Mouse (Mus musculus): Measurements from ENCODE around the gene Pnldc1.
A peak's percentile ranks its signal among the peaks of the same experiment; 100 is the strongest.
"Not testable (repeated sequence)": the region's sequence is repeated elsewhere in the genome, so short reads cannot be mapped to it uniquely, and the experiment has no call there.

Pnldc1 gene

GRCm38 (mm10) chr17:12905810-12906209 is 4.2 kb downstream of the Pnldc1 start:
- no peak for DNase-seq

DNA sequence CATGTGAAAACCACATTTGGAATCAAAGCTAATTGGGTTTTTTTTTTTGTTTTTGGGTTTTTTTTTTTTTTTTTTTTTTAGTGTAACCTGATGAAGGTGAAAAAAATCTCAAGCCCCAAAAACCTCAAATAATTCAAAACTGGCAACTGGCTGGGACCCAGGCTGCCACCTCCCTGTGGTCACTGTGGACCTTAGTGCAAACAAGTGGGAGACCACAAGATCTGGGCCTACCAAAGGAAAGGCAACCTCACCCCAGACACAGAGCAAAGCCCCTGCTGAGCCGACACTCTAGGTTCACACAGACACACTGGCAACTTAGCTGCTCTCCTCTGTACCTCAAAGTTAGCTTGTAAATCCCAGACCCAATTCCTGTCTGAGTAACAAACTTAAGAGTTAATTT is 5.7 kb downstream of the Pnldc1 start:
- no peak for DNase-seq

GRCm38 (mm10) chr17:12903372-12904333 is 6.4 kb downstream of the Pnldc1 start:
- no peak for DNase-seq

- DNase-seq, result no peak
Measured at GRCm38 (mm10) chr17:12902291-12902690, 7.7 kb downstream of the Pnldc1 start.

DNA sequence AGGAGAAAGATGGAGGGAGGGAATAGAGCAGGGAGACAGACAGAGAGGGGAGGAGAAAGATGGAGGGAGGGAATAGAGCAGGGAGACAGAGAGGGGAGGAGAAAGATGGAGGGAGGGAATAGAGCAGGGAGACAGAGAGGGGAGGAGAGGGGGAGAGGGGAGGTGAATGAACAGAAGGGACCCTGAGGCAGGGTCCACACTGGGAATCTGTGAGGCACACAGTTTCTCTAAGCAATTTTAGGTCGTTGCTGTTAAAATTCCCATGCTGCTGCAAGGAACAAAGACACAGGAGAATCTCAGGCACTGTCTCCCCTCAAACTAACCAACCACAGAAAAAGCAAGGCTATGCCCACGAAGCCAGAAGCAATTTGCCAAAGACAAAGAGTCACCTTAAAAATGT is 11.4 kb downstream of the Pnldc1 start:
- DNase-seq, result not testable (repeated sequence)

GRCm38 (mm10) chr17:12897674-12898073 is 12.4 kb downstream of the Pnldc1 start:
- no peak for DNase-seq

DNA sequence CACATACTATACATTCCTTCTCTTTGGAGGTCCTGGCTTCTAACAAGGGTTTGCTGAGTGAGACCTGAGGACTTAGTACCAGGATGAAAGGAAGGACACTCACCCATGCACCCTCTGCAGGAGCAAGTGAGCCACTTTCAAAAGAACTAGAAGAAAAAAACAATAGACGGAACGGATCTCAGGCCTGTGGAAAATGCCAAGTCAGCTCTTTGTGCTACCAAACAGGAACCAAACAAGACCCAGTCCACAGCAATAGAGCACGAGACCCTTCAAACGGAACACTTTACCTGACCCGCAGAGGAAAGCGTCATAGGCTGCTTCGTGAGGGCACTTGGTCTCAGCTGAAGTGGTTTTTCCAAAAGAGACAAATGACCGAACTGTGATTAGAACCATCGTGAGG is 18.0 kb downstream of the Pnldc1 start:
- no peak for DNase-seq

DNA sequence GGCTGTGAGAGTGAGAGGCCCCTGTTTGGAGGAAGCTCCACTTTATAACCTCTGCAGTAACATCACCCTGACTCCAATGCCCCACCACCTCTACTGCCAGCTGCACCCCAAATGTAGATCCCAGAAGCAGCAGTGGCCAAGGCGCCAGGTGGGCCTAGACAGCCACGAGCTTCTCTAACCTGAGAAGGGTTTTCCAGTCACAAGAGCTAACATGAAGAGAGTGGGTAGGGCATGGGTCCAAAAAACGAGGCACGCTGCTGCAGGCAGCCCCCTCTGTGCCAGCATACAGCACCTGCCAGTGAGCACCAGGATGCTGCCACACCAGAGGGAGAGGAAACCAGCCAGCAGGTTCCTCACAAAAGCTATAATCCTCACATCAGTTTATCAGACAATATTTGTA is 19.0 kb downstream of the Pnldc1 start:
- no peak for DNase-seq

GRCm38 (mm10) chr17:12887021-12887775 is 22.8 kb downstream of the Pnldc1 start:
- DNase-seq, result no peak

DNA sequence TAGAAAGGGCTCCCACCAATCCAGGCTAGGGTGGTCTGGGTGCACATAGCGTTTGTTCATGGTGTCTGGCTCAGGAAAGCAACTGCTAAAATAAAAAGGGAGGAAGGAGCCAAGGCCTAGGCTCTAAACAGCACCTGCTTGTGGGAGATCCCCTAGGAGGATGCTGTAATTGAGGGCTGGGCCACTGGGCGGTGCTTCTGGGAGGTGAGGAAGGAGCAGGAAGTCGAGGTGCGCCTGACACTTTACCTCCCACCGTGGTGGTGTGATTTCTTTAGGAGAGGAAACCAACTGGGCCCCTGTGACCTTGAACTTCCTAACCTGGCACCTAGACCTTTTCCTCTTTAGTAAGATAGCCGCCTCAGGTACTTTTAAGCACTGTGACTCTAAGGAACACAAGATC is 23.4 kb downstream of the Pnldc1 start:
- DNase-seq, result no peak

GRCm38 (mm10) chr17:12881216-12881615 is 28.8 kb downstream of the Pnldc1 start:
- no peak for DNase-seq

DNA sequence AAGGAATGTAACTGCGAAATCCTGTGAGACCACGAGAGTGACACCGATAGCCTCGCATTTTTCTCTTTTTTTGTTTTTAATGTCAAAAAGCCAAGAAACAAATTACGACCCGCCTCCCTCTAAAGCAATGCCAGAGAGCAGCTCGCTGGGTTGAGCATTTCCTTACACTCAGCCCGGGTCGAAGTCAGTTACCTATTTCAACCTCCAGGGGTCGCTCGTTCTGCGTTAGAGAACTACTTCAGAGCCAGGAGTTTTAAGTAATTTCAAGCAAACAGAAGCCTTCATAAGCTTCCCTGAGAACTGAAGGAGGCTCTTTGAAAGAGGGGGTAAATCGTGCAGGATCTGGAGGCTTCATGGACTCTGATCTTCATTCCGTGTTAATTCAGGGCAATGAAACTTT is 29.9 kb downstream of the Pnldc1 start:
- DNase-seq, result peak; percentile 81

DNA sequence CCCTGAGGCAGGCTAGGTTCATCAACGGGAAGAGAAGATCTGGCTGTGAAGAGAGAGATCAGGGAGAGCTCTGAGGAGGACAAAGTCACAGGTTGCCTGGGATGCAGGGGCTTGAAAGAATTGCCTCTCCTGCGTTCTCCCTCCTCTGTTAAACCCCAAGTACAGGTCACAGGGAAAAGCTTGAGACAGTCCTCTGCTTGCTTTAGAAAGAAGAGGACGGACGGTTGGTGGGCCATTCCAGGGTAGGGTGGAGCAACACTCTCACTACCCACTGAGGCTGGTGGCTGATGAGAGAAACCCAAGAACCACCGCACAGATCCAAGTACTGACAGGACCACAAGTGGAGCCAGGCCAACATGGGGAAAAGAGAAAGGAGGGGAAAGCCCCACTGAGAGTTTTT is 34.3 kb downstream of the Pnldc1 start, which contains the start of gene Mrgprh:
Gene Mrgprh, plus strand, starts transcription at position 301 of the 400 bp plus-strand sequence.
- no peak for DNase-seq

DNA sequence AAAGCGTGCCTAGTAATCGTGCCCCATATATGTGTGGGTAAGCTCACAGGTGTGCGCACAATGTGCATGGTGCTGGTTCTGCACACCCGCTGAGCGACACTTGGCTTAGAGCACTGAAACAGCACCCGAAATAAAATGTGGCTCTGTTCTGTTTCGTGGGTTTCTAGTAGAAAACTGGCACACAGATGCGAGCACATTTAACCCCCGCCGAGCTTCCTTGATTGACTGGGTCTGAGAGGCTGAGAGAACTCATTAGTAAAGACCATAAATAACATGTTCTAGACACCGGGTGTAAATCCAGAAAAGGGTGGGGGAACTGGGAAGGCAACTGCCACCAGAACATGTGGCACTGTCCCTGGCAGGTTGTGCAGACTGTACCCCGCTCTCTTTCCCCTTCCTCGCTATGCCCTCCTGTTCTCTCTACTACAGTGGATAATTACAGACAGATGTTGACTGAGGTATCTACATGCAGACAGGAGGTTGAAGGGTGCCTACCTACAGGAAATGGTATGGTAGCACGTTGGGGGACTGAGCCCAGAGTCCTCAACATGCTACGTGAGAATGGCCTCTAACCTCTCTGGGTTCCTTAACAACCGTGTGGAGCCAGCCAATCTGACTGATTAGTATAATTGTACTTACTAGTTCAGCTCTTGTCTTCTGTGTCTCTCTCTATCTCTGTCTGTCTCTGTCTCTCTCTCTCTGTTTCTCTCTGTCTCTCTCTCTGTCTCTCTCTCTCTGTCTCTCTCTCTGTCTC is 37.6 kb downstream of the Pnldc1 start:
- peak; percentile 59 for DNase-seq

- DNase-seq, result no peak
Measured at GRCm38 (mm10) chr17:12868640-12869039, 41.4 kb downstream of the Pnldc1 start.

DNA sequence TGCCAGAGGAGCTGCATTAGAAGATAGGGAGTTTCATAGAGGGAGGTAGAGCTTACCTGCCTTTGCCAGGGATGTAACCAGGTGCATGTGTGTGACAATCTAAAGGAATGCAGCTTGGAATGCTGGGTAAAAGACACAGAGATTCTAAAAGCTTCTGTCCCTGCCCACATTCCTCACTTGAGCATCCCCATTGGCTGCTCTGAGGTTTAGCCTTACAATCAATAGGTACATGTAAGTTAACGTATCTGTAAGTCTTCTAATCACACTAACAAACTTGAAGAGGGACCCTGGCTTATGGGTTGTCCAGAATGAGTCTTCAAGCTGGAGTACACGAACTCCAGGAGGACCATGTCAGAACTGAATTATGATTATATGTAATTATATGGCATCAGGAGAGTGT is 42.0 kb downstream of the Pnldc1 start, which contains the start of gene Mas1:
Gene Mas1, minus strand, starts transcription at position 101 of the 400 bp plus-strand sequence.
- DNase-seq, result no peak

GRCm38 (mm10) chr17:12866853-12867252 is 43.2 kb downstream of the Pnldc1 start:
- DNase-seq, result peak; percentile 83

DNA sequence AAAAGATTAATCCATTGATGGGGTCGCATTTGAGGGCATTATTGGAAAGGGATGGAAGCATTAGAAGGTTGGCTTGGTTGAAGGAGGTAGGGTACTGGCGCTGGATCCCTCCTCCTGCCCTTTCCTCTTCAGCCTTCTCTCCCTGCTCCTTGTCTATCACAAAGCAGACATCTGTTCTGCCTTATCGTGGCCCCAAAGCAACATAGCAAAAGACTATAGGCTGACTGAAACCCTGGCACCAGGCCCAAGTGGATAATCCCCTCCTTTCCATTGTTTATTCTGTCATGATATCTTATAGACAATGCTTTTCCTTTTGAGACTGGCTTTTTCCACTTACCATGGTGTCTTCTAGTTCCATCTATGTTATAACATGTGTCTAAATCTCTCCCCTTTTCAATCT is 44.6 kb downstream of the Pnldc1 start:
- DNase-seq, result no peak

GRCm38 (mm10) chr17:12864111-12864510 is 45.9 kb downstream of the Pnldc1 start:
- DNase-seq, result no peak

DNA sequence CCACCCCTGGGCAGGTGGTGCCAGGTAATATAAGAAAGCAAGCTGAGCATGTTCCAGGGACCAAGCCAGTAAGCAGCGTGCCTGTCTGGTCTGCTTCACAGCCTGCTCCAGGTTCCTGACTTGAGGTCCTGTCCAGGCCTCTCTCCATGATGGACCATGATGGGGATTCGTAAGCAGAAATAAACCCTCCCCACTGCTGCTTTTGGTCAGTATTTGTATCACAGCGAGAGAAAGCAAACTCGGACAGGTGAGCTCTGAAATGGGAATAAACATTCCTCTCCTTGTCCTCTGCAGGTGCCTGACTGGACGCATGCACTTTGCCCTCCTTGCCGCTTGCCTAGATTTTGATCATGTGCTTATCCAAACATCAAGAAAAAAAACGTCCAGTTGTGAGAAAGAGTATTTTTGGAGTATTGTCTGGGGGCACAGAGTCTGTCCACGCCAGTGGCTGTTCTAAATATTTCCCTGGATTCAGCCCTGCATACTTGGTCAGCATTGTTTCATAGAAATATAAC is 51.0 kb downstream of the Pnldc1 start:
- DNase-seq, result no peak

GRCm38 (mm10) chr17:12858072-12858471 is 52.0 kb downstream of the Pnldc1 start:
- no peak for DNase-seq

- no peak for DNase-seq
Measured at GRCm38 (mm10) chr17:12857395-12857794, 52.6 kb downstream of the Pnldc1 start.

DNA sequence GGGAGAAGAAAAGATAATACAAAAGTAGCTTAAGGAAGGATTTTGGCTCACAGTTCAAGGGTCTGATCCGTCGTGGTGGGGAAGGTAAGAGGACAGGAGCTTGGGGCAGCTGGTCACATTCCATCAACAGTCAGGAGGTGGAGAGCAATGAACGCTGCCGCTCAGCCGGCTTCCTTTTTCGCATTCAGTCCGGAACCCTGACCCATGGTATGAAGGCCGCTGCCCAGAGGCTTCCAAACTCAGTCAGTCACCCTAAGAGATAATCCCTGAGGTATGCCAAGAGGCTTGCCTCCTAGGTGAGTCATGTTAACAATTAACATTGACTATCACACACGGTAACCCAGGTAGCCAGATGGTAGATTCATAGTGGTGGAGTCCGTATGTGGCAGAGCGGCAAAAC is 55.6 kb downstream of the Pnldc1 start:
- DNase-seq, result no peak
